In genomic region chr4:110128918-110129317, GRCm38 (mm10) we compare ENCODE assay signal across 7 mouse cellular contexts.
A peak's percentile ranks its signal among the peaks of the same experiment; 100 is the strongest.
DNase-seq lines count a peak whose midpoint lies in the region.

No protein-coding gene starts in this region.

- DNase-seq in 416B (ENCODE audit: low read depth), result peak; percentile 41
- DNase-seq in ES-CJ7 (ENCODE audit: low read depth, low spot score), result peak; percentile 35
- DNase-seq in cerebellum, adult 9-10 months, result peak; percentile 64
- peak; percentile 50 to 94 for DNase-seq in frontal cortex, adult 2 months (ENCODE audit: extremely low spot score in 1 of 2, low spot score in 1 of 2)
- peak; percentile 54 to 88 for DNase-seq in layer of hippocampus, adult 18-20 months (ENCODE audit: low spot score in 2 of 2)
- peak; percentile 14 for DNase-seq in lung, postnatal 25 days (ENCODE audit: low spot score)
- DNase-seq in right cerebral cortex, postnatal 14 days, result peak; percentile 89

Comparison
In these comparisons a context has a peak if more than half of its experiments do, and no peak if none do; other contexts are left out.
1. Peak in every context shown above with its lines: DNase-seq.
2. DNase-seq: peak in every context shown above with its lines; median percentile 89 in right cerebral cortex, postnatal 14 days; 72 in frontal cortex, adult 2 months; 71 in layer of hippocampus, adult 18-20 months; 64 in cerebellum, adult 9-10 months; 41 in 416B; 35 in ES-CJ7; 14 in lung, postnatal 25 days.